Mouse (Mus musculus) midbrain, postnatal 0 days (tissue): Measurements from ENCODE around the gene Magi2. TPM values are rescaled to one million over a fixed set of nuclear protein-coding genes. Genes with fewer than 3 reads are reported as not detected.

Source experiments
- ATAC-seq: fragments of 200-750 bp; cut with Nextera tagmentation; 2 replicates; pipeline ENCODE4 v1.8.0; 2017; ENCODE audit warnings: moderate number of reproducible peaks, mild to moderate bottlenecking, moderate TSS enrichment, moderate library complexity; ENCODE audit not compliant: low FRiP score
- DNase-seq: peaks from one replicate; pipeline ENCODE4 v3.0.0-alpha.2; 2015; ENCODE audit warnings: low spot score
- H3K27ac ChIP-seq: fragments of 300-500 bp; sonication (generic); 2 replicates; pipeline ENCODE4 v1.5.1; 2014; ENCODE audit warnings: low read depth, mild to moderate bottlenecking, low read length, mixed read lengths
- H3K27me3 ChIP-seq: fragments of 300-500 bp; sonication (generic); 2 replicates; pipeline ENCODE4 v1.6.1; 2014; ENCODE audit warnings: low read length, control low read depth, mixed read lengths; ENCODE audit not compliant: insufficient read depth
- H3K36me3 ChIP-seq: fragments of 300-500 bp; sonication (generic); 2 replicates; pipeline ENCODE4 v1.6.1; 2014; ENCODE audit warnings: low read length, control low read depth, mixed read lengths; ENCODE audit not compliant: insufficient read depth
- H3K4me1 ChIP-seq: fragments of 300-500 bp; sonication (generic); 2 replicates; pipeline ENCODE4 v1.6.1; 2014; ENCODE audit warnings: mild to moderate bottlenecking, control low read depth, antibody characterized with exemption, low read length, mixed read lengths; ENCODE audit not compliant: insufficient read depth
- H3K4me2 ChIP-seq: fragments of 300-500 bp; sonication (generic); 2 replicates; pipeline ENCODE4 v1.6.1; 2014; ENCODE audit warnings: low read depth, mild to moderate bottlenecking, low read length, mixed read lengths; ENCODE audit not compliant: poor library complexity, severe bottlenecking
- H3K4me3 ChIP-seq: fragments of 300-500 bp; sonication (generic); 2 replicates; pipeline ENCODE4 v1.5.1; 2014; ENCODE audit warnings: low read depth, mild to moderate bottlenecking, low read length, moderate library complexity
- H3K9ac ChIP-seq: fragments of 300-500 bp; sonication (generic); replicated peaks from 2 replicates; pipeline ENCODE4 v1.6.1; 2014; ENCODE audit warnings: mild to moderate bottlenecking, low read length, moderate library complexity, mixed read lengths; ENCODE audit not compliant: poor library complexity, severe bottlenecking
- H3K9me3 ChIP-seq: fragments of 300-500 bp; sonication (generic); 2 replicates; pipeline ENCODE4 v1.6.1; 2016; ENCODE audit warnings: low read length, control low read depth
- CTCF ChIP-seq: IDR thresholded peaks from 2 replicates; pipeline ENCODE4 v1.5.1; 2016; ENCODE audit warnings: antibody characterized with exemption, mild to moderate bottlenecking
- whole genome bisulfite sequencing: fragments of 180-500 bp; shearing (Covaris S2); extraction: QIAGEN DNeasy Blood & Tissue Kit; methylation state at CpG from one replicate; pipeline ENCODE4 v1.1.7; 2014; 5-methylcytosine and 5-hydroxymethylcytosine counted together
- polyA plus RNA-seq: library from polyadenylated mRNA; unstranded; fragments of >200 nt; fragmentation: Nextera tagmentation; extraction: Ambion mirVana; gene quantifications from 2 replicates; pipeline ENCODE4 v1.2.1, GENCODE M21; 2015
- total RNA-seq: library from RNA; depleted of rRNA; stranded (reverse); fragments of >200 nt; gene quantifications from 2 replicates; pipeline ENCODE4 v1.2.3, GENCODE M21; 2014

Magi2 gene
- total and polyA plus RNA-seq, 2 experiments from 2014 or later = 20.0 to 59.3 TPM

- Histone ChIP-seq H3K4me1 (no peaks in the 10 kb centered on the region), H3K9me3 (no peaks in the 10 kb centered on the region), H3K4me2 (no peak overlapping the region), H3K4me3 (no peak overlapping the region), H3K9ac (no peak overlapping the region), H3K27me3 (no peaks in the 10 kb centered on the region), H3K36me3 (no peaks in the 10 kb centered on the region), H3K27ac (no peak overlapping the region)
- TF ChIP-seq CTCF = no peak
- 86% methylated on average over 8 of the region's 8 CpGs for WGBS
- DNase-seq (no peak), ATAC-seq (no peak)
Measured at GRCm38 (mm10) chr5:19901625-19902024, 674.8 kb downstream of the Magi2 start.

- H3K36me3 ChIP-seq = no peaks in the 10 kb centered on the region
- H3K4me1 ChIP-seq = 0 out of 2 replicates have a peak, but pooled peaks cover 5% of the 10 kb centered on the region
- DNase-seq (no peak), ATAC-seq (no peak)
- no peak overlapping the region for H3K27ac ChIP-seq
- H3K4me3 ChIP-seq = no peak overlapping the region
- no peak for TF ChIP-seq CTCF
- no peak overlapping the region for H3K9ac ChIP-seq
- no peaks in the 10 kb centered on the region for H3K27me3 ChIP-seq
- H3K9me3 ChIP-seq = no peaks in the 10 kb centered on the region
- 74% methylated on average over 4 of the region's 4 CpGs for WGBS
- H3K4me2 ChIP-seq = no peak overlapping the region
Measured at GRCm38 (mm10) chr5:19906636-19907035, 679.8 kb downstream of the Magi2 start.

GRCm38 (mm10) chr5:19907381-19907982 lies 680.6 kb downstream of the Magi2 start:
- ATAC-seq (peak; percentile 69), DNase-seq (peak; percentile 61)
- WGBS = under 1% methylated on average over 12 of the region's 12 CpGs
- Histone ChIP-seq H3K27me3 (no peaks in the 10 kb centered on the region), H3K36me3 (no peaks in the 10 kb centered on the region), H3K9me3 (no peaks in the 10 kb centered on the region), H3K9ac (peak overlapping the region; percentile 58), H3K27ac (peak overlapping the region; percentile 75), H3K4me3 (peak overlapping the region; percentile 51), H3K4me2 (peak overlapping the region; percentile 63), H3K4me1 (0 out of 2 replicates have a peak, but pooled peaks cover 5% of the 10 kb centered on the region)
- TF ChIP-seq CTCF = no peak

- Histone ChIP-seq H3K27me3 (no peaks in the 10 kb centered on the region), H3K27ac (peak overlapping the region; percentile 75), H3K9me3 (no peaks in the 10 kb centered on the region), H3K4me3 (peak overlapping the region; percentile 51), H3K36me3 (no peaks in the 10 kb centered on the region), H3K4me1 (0 out of 2 replicates have a peak, but pooled peaks cover 5% of the 10 kb centered on the region), H3K4me2 (peak overlapping the region; percentile 63), H3K9ac (peak overlapping the region; percentile 58)
- TF ChIP-seq CTCF = no peak
- 2% methylated on average over 16 of the region's 16 CpGs for WGBS
- peak; percentile 65 for DNase-seq
- ATAC-seq = no peak; the same call in 1 of the 2 replicates
Measured at GRCm38 (mm10) chr5:19907983-19908705, 681.3 kb downstream of the Magi2 start.

GRCm38 (mm10) chr5:19908706-19909060 lies 681.8 kb downstream of the Magi2 start:
- 0% methylated on average over 5 of the region's 5 CpGs for WGBS
- Histone ChIP-seq H3K4me1 (0 out of 2 replicates have a peak, but pooled peaks cover 5% of the 10 kb centered on the region), H3K4me3 (peak overlapping the region; percentile 51), H3K4me2 (peak overlapping the region; percentile 63), H3K27ac (peak overlapping the region; percentile 75), H3K36me3 (no peaks in the 10 kb centered on the region), H3K9ac (peak overlapping the region; percentile 58), H3K9me3 (no peaks in the 10 kb centered on the region), H3K27me3 (no peaks in the 10 kb centered on the region)
- DNase-seq = peak; percentile 28
- TF ChIP-seq CTCF = no peak
- ATAC-seq = no peak

- Histone ChIP-seq H3K9ac (peak overlapping the region; percentile 58), H3K36me3 (no peaks in the 10 kb centered on the region), H3K27ac (peak overlapping the region; percentile 75), H3K4me2 (peak overlapping the region; percentile 63), H3K27me3 (no peaks in the 10 kb centered on the region), H3K9me3 (no peaks in the 10 kb centered on the region), H3K4me3 (peak overlapping the region; percentile 51), H3K4me1 (0 out of 2 replicates have a peak, but pooled peaks cover 5% of the 10 kb centered on the region)
- TF ChIP-seq CTCF = no peak; the same call in 1 of the 2 replicates
- WGBS = 1% methylated on average over 11 of the region's 11 CpGs
- peak; percentile 39; the same call in 1 of the 2 replicates for ATAC-seq
- DNase-seq = peak; percentile 70
Measured at GRCm38 (mm10) chr5:19909071-19909470, 682.2 kb downstream of the Magi2 start.
